Mouse (Mus musculus): ENCODE data around the gene Zcchc3. TPM values are rescaled to one million over a fixed set of nuclear protein-coding genes. Genes with fewer than 3 reads are reported as not detected.
A peak's percentile ranks its signal among the peaks of the same experiment; 100 is the strongest.

Gene Zcchc3
- polyA plus RNA-seq, 1 experiment: 1.7 TPM

GRCm38 (mm10) chr2:152427493-152427892 lies 12.7 kb upstream of the Zcchc3 start:
- WGBS: 66% methylated on average over 12 of the region's 12 CpGs
- no peaks in the 10 kb centered on the region for H3K4me1 ChIP-seq (replicated peaks; ENCODE audit: control insufficient read depth, insufficient read depth, low read length)
- no peak overlapping the region for H3K4me3 ChIP-seq (ENCODE audit: control insufficient read depth, insufficient read depth, low read length)
- H3K36me3 ChIP-seq (ENCODE audit: control insufficient read depth, insufficient read depth, low read length): no peaks in the 10 kb centered on the region
- TF ChIP-seq POLR2A (IDR thresholded peaks at IDR 0.05; ENCODE audit: control insufficient read depth, extremely low read depth, insufficient read depth, low read length, poor library complexity): no peak
- no peak for TF ChIP-seq CTCF (IDR thresholded peaks at IDR 0.05; ENCODE audit: borderline replicate concordance, control insufficient read depth, extremely low read depth, insufficient read depth, low read length, poor library complexity)
- no peaks in the 10 kb centered on the region for H3K27me3 ChIP-seq (ENCODE audit: control insufficient read depth, insufficient read depth, low read length)
- no peak overlapping the region for H3K27ac ChIP-seq (ENCODE audit: control insufficient read depth, insufficient read depth, low read length)
- no peak for DNase-seq

DNA sequence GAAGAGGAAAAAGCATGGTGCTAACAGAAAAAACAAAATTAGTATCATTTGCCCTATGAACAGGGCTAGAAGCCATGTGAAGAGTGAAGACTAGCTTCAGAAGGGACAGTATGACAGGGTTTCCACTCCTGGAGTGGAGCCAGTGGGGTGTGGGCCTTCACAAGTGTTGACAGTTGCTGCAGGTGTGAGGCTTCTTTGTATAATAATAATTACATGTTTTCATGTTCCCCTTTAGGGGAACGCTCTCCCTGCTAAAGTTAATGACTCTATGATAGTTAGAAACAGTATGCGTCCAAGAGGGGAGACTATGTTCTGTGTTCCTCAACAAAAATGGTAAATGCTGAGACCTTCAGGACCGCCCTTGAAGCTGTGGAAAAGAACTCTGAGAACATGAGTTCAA lies 959 bp upstream of the Zcchc3 start:
- DNase-seq: no peak
- Histone ChIP-seq H3K4me3 (ENCODE audit: control insufficient read depth, insufficient read depth, low read length) (no peak overlapping the region), H3K27ac (ENCODE audit: control insufficient read depth, insufficient read depth, low read length) (no peak overlapping the region), H3K27me3 (ENCODE audit: control insufficient read depth, insufficient read depth, low read length) (peaks cover 7% of the 10 kb centered on the region), H3K4me1 (replicated peaks; ENCODE audit: control insufficient read depth, insufficient read depth, low read length) (peaks cover 8% of the 10 kb centered on the region; the same call in 1 of the 2 replicates), H3K36me3 (ENCODE audit: control insufficient read depth, insufficient read depth, low read length) (no peaks in the 10 kb centered on the region)
- WGBS: 98% methylated on average over 3 of the region's 3 CpGs
- TF ChIP-seq POLR2A (IDR thresholded peaks at IDR 0.05; ENCODE audit: control insufficient read depth, extremely low read depth, insufficient read depth, low read length, poor library complexity) (no peak), CTCF (IDR thresholded peaks at IDR 0.05; ENCODE audit: borderline replicate concordance, control insufficient read depth, extremely low read depth, insufficient read depth, low read length, poor library complexity) (no peak)

GRCm38 (mm10) chr2:152415287-152415686 lies 460 bp upstream of the Zcchc3 start, which contains the start of gene 6820408C15Rik:
TSS of gene 6820408C15Rik (plus strand) at chr2:152415587.
- Histone ChIP-seq H3K27ac (ENCODE audit: control insufficient read depth, insufficient read depth, low read length) (no peak within 1 kb of the TSS), H3K36me3 (ENCODE audit: control insufficient read depth, insufficient read depth, low read length) (no peaks in the 10 kb centered on the region), H3K27me3 (ENCODE audit: control insufficient read depth, insufficient read depth, low read length) (peaks cover 7% of the 10 kb centered on the region), H3K4me3 (ENCODE audit: control insufficient read depth, insufficient read depth, low read length) (peak within 1 kb of the TSS; percentile 66), H3K4me1 (replicated peaks; ENCODE audit: control insufficient read depth, insufficient read depth, low read length) (peaks cover 8% of the 10 kb centered on the region; the same call in 1 of the 2 replicates)
- TF ChIP-seq POLR2A (IDR thresholded peaks at IDR 0.05; ENCODE audit: control insufficient read depth, extremely low read depth, insufficient read depth, low read length, poor library complexity): no peak
- no peak for TF ChIP-seq CTCF (IDR thresholded peaks at IDR 0.05; ENCODE audit: borderline replicate concordance, control insufficient read depth, extremely low read depth, insufficient read depth, low read length, poor library complexity)
- 70% methylated on average over 4 of the region's 4 CpGs for WGBS
- no peak for DNase-seq

GRCm38 (mm10) chr2:152413765-152414584 lies 852 bp downstream of the Zcchc3 start:
- no peak for TF ChIP-seq POLR2A (IDR thresholded peaks at IDR 0.05; ENCODE audit: control insufficient read depth, extremely low read depth, insufficient read depth, low read length, poor library complexity)
- TF ChIP-seq CTCF (IDR thresholded peaks at IDR 0.05; ENCODE audit: borderline replicate concordance, control insufficient read depth, extremely low read depth, insufficient read depth, low read length, poor library complexity): no peak
- peak overlapping the region; percentile 66 for H3K4me3 ChIP-seq (ENCODE audit: control insufficient read depth, insufficient read depth, low read length)
- peaks cover 8% of the 10 kb centered on the region; the same call in 1 of the 2 replicates for H3K4me1 ChIP-seq (replicated peaks; ENCODE audit: control insufficient read depth, insufficient read depth, low read length)
- no peaks in the 10 kb centered on the region for H3K36me3 ChIP-seq (ENCODE audit: control insufficient read depth, insufficient read depth, low read length)
- 15% methylated on average over 86 of the region's 86 CpGs for WGBS
- H3K27ac ChIP-seq (ENCODE audit: control insufficient read depth, insufficient read depth, low read length): no peak overlapping the region
- peaks cover 7% of the 10 kb centered on the region for H3K27me3 ChIP-seq (ENCODE audit: control insufficient read depth, insufficient read depth, low read length)
- DNase-seq: no peak

DNA sequence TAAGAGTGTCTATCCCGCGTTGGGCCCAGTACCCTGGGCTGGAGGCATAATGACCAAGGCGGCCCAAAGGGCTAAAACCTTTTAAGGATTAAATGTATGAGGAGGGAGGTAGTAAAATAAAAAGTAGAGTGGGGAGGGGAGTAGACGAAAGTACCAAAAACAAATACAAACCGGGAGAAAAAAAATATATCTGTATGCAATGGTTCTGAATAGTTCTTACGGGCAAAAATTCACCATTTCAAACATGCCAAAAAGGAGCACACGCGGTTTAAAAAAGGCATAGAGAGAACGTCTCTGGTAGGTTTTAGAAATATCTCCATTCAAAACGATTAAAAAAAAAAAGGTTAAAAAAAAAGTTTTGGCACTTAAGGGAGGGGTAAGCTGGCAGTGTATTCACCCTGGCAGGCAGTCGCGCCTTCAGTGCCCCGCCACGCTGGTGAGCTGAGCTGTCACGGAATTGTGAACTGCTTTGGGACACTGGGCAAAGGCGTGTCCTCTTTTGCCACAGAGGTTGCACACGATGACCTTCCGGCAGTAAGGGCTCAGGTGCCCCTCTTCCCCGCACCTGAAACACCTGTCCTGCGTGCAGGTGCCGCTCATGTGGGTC lies 1.6 kb downstream of the Zcchc3 start:
- TF ChIP-seq CTCF (IDR thresholded peaks at IDR 0.05; ENCODE audit: borderline replicate concordance, control insufficient read depth, extremely low read depth, insufficient read depth, low read length, poor library complexity) (no peak), POLR2A (IDR thresholded peaks at IDR 0.05; ENCODE audit: control insufficient read depth, extremely low read depth, insufficient read depth, low read length, poor library complexity) (no peak)
- Histone ChIP-seq H3K27me3 (ENCODE audit: control insufficient read depth, insufficient read depth, low read length) (peaks cover 7% of the 10 kb centered on the region), H3K27ac (ENCODE audit: control insufficient read depth, insufficient read depth, low read length) (no peak overlapping the region), H3K36me3 (ENCODE audit: control insufficient read depth, insufficient read depth, low read length) (no peaks in the 10 kb centered on the region), H3K4me1 (replicated peaks; ENCODE audit: control insufficient read depth, insufficient read depth, low read length) (peaks cover 8% of the 10 kb centered on the region; the same call in 1 of the 2 replicates), H3K4me3 (ENCODE audit: control insufficient read depth, insufficient read depth, low read length) (no peak overlapping the region)
- no peak for DNase-seq
- WGBS: 80% methylated on average over 21 of the region's 21 CpGs

GRCm38 (mm10) chr2:152412526-152413157 lies 2.2 kb downstream of the Zcchc3 start:
- no peaks in the 10 kb centered on the region for H3K36me3 ChIP-seq (ENCODE audit: control insufficient read depth, insufficient read depth, low read length)
- DNase-seq: no peak
- H3K4me3 ChIP-seq (ENCODE audit: control insufficient read depth, insufficient read depth, low read length): no peak overlapping the region
- TF ChIP-seq CTCF (IDR thresholded peaks at IDR 0.05; ENCODE audit: borderline replicate concordance, control insufficient read depth, extremely low read depth, insufficient read depth, low read length, poor library complexity) (no peak), POLR2A (IDR thresholded peaks at IDR 0.05; ENCODE audit: control insufficient read depth, extremely low read depth, insufficient read depth, low read length, poor library complexity) (no peak)
- H3K27me3 ChIP-seq (ENCODE audit: control insufficient read depth, insufficient read depth, low read length): peaks cover 7% of the 10 kb centered on the region
- WGBS: 91% methylated on average over 15 of the region's 15 CpGs
- H3K27ac ChIP-seq (ENCODE audit: control insufficient read depth, insufficient read depth, low read length): no peak overlapping the region
- peaks cover 8% of the 10 kb centered on the region; the same call in 1 of the 2 replicates for H3K4me1 ChIP-seq (replicated peaks; ENCODE audit: control insufficient read depth, insufficient read depth, low read length)
